Mouse (Mus musculus) C2C12 (cell line): ENCODE measurements around the gene Slc43a1. TPM values are rescaled to one million over a fixed set of nuclear protein-coding genes. Genes with fewer than 3 reads are reported as not detected.

Experiments
- H3K27me3 ChIP-seq: one replicate; pipeline ENCODE4 v1.6.1; 2011; ENCODE audit not compliant: control insufficient read depth, insufficient read depth, insufficient read length
- H3K36me3 ChIP-seq: one replicate; pipeline ENCODE4 v1.6.1; 2011; ENCODE audit not compliant: control insufficient read depth, insufficient read depth
- H3K4me3 ChIP-seq: one replicate; pipeline ENCODE4 v1.5.1; 2011; ENCODE audit warnings: mild to moderate bottlenecking, control low read depth; ENCODE audit not compliant: poor library complexity, insufficient read depth, severe bottlenecking
- H3K79me2 ChIP-seq: one replicate; pipeline ENCODE4 v1.6.1; 2011; ENCODE audit not compliant: control insufficient read depth, insufficient read depth
- H3K79me3 ChIP-seq: one replicate; pipeline ENCODE4 v1.6.1; 2011; ENCODE audit warnings: low read depth, control low read depth
- H3ac ChIP-seq: one replicate; pipeline ENCODE3; 2011; ENCODE audit warnings: low read depth; ENCODE audit not compliant: control insufficient read depth, insufficient read length
- CEBPB ChIP-seq: IDR thresholded peaks from one replicate; pipeline ENCODE4 v1.6.1; 2011; ENCODE audit warnings: low read depth, mild to moderate bottlenecking, control low read depth, moderate library complexity
- CTCF ChIP-seq: IDR thresholded peaks from one replicate; pipeline ENCODE4 v1.5.1; 2011; ENCODE audit not compliant: control insufficient read depth, insufficient read depth, insufficient read length
- FOSL1 ChIP-seq: IDR thresholded peaks from one replicate; pipeline ENCODE4 v1.8.0; 2011; ENCODE audit warnings: mild to moderate bottlenecking, low read length; ENCODE audit not compliant: poor library complexity, insufficient read depth, severe bottlenecking
- MAX ChIP-seq: IDR thresholded peaks from one replicate; pipeline ENCODE4 v1.6.1; 2011; ENCODE audit warnings: mild to moderate bottlenecking, control low read depth
- MYOD1 ChIP-seq: IDR thresholded peaks from one replicate; pipeline ENCODE4 v1.6.1; 2011; ENCODE audit warnings: low read depth; ENCODE audit not compliant: control insufficient read depth, insufficient read length
- MYOG ChIP-seq: IDR thresholded peaks from one replicate; pipeline ENCODE4 v1.6.1; 2011; ENCODE audit not compliant: control insufficient read depth, insufficient read length; ENCODE audit errors: extremely low read depth
- USF1 ChIP-seq: IDR thresholded peaks from one replicate; pipeline ENCODE4 v1.6.1; 2011; ENCODE audit warnings: low read depth, mild to moderate bottlenecking, control low read depth, moderate library complexity
- polyA plus RNA-seq: library from polyadenylated mRNA; unstranded; fragments of >200 nt; fragmentation: generic; extraction: Trizol; gene quantifications from one replicate; pipeline ENCODE4 v1.2.1, GENCODE M21; 2012; ENCODE audit warnings: missing spikeins

The Slc43a1 gene
- polyA plus RNA-seq, 1 experiment: 6.6 TPM

DNA sequence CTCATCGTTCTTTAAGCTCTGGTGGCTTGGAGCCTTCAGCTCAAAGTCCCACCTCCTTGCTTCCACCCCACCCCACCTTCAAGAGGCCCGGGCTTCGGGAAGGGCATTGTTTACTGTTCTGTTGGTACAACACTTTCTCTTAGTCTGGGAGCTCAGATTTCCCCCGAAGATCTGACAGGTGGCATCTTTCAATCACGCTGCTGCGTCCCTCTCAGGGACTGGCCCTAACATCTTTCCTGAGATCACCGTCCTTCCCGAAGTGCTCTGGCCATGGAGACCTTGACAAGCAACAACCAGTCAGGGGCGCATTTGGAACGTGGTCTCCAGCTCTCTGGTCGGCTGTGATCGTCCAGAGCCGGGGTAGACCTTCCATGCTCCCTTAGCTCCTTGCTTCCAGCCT lies 16.1 kb upstream of the Slc43a1 start, which contains the start of gene Smtnl1:
Smtnl1 (minus strand) TSS at position 101 of the 400 bp plus-strand sequence.
- Histone ChIP-seq H3ac (no peak within 1 kb of the TSS), H3K79me3 (peaks cover 7% of the 10 kb centered on the region), H3K27me3 (no peaks in the 10 kb centered on the region), H3K36me3 (no peaks in the 10 kb centered on the region), H3K79me2 (peaks cover 8% of the 10 kb centered on the region), H3K4me3 (no peak within 1 kb of the TSS)
- TF ChIP-seq CTCF (no peak), MYOD1 (no peak), MYOG (no peak), CEBPB (no peak), FOSL1 (no peak)

DNA sequence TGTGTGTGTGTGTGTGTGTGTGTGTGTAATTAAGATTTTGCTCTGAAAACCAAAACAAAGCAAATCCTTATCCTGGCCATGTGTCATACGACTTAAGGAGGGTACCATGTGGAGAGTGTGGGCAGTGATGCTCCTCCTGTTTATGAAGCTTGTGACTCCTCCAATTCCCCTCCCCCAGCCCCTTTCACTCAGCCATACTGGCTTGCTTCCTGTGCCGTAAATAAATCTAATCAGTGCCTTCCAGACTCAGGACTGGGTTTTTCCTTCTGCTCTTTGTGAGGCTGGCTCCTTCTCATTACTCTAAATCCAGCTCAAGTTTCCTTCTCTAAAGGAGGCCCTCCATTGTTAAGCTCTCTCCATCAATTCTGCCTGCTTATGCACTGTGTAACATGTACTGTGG lies 15.4 kb upstream of the Slc43a1 start:
- Histone ChIP-seq H3K4me3 (no peak overlapping the region), H3K79me2 (peaks cover 15% of the 10 kb centered on the region), H3ac (no peak overlapping the region), H3K79me3 (peaks cover 13% of the 10 kb centered on the region), H3K27me3 (no peaks in the 10 kb centered on the region), H3K36me3 (peaks cover 4% of the 10 kb centered on the region)
- no peak for TF ChIP-seq MYOG
- no peak for TF ChIP-seq FOSL1
- no peak for TF ChIP-seq CEBPB
- TF ChIP-seq CTCF: no peak
- no peak for TF ChIP-seq MAX
- no peak for TF ChIP-seq USF1
- TF ChIP-seq MYOD1: no peak

DNA sequence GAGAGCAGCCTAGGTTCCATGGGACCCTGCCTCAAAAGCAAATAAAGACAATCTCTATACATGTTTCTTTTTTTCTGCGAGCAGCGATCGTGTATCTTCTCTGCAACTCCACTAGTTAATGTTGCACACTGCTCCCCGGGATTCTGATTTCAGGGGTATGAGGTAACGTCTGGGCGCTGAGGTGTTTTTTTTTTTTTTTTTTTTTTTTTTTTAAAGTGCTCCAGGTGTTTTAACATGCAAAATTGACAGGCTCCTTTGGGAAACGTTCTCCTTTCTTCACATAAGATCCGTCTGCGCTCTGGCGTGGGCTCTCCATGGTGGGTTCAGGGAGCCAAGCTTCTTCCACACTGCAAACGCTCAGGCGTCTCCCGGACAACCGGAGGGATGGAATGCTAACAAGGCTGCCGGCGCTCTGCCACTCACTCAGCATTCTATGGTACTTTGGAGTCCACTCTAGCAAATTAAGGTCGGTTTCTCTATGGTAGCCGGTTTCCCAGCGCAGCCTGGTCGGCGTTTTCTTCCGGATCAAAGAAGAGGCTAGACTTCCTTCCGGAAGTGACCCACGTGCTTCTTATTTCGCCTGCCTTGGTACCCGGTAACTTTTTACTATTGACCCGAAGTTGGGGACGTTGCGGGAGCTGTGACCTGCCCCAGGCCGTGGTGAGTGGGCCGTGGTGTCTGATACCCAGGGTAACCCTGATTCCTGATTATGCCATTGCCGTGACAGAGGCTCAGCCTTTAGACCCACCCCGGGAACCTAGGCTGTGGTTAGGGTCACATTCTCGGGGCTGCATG lies 12.0 kb upstream of the Slc43a1 start, which contains the start of gene Timm10:
Timm10 (plus strand) TSS at position 510 of the 795 bp plus-strand sequence.
- H3K4me3 ChIP-seq: peak within 1 kb of the TSS; percentile 98
- H3K79me3 ChIP-seq: peaks cover 23% of the 10 kb centered on the region
- TF ChIP-seq FOSL1: no peak
- no peak for TF ChIP-seq CEBPB
- TF ChIP-seq MYOG: no peak
- TF ChIP-seq MYOD1: no peak
- peak; percentile 99 for TF ChIP-seq MAX
- TF ChIP-seq USF1: peak; percentile 72
- no peak for TF ChIP-seq CTCF
- H3K79me2 ChIP-seq: peaks cover 31% of the 10 kb centered on the region
- H3K36me3 ChIP-seq: peaks cover 30% of the 10 kb centered on the region
- peak within 1 kb of the TSS; percentile 90 for H3ac ChIP-seq
- no peaks in the 10 kb centered on the region for H3K27me3 ChIP-seq

DNA sequence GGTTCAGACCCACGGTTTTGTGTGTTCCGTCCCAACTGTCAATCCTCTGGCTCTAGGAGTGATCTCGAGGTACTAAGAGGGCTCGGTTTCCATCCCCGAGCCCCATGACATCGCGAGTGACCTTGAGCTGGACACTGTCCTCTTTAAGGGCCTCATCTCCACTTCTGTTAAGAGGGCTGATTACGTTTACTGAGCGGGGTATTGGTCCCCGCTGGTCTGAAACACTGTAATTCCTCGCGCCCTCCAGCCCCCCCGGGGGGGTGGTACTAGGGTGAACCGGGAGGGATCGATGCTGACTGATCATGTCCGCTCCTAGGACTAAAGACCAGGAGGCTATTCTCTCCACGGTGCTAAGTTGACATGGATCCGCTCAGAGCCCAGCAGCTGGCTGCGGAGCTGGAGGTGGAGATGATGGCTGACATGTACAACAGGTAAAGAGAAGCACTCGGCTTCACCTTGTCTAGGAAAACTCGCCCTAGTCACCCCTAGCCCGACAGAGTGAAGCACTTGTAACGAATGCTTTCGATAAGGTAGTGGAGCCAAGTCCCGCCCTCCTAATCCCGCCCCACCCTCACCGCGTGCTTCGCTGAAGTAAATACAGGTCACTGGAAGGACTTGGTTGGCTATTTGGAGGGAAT lies 11.2 kb upstream of the Slc43a1 start:
- H3K36me3 ChIP-seq: peaks cover 30% of the 10 kb centered on the region
- H3K4me3 ChIP-seq: peak overlapping the region; percentile 98
- H3K79me2 ChIP-seq: peaks cover 31% of the 10 kb centered on the region
- peak overlapping the region; percentile 90 for H3ac ChIP-seq
- TF ChIP-seq MYOD1 (no peak), USF1 (no peak), MAX (no peak), CTCF (no peak), CEBPB (no peak), MYOG (no peak), FOSL1 (no peak)
- no peaks in the 10 kb centered on the region for H3K27me3 ChIP-seq
- H3K79me3 ChIP-seq: peaks cover 23% of the 10 kb centered on the region

DNA sequence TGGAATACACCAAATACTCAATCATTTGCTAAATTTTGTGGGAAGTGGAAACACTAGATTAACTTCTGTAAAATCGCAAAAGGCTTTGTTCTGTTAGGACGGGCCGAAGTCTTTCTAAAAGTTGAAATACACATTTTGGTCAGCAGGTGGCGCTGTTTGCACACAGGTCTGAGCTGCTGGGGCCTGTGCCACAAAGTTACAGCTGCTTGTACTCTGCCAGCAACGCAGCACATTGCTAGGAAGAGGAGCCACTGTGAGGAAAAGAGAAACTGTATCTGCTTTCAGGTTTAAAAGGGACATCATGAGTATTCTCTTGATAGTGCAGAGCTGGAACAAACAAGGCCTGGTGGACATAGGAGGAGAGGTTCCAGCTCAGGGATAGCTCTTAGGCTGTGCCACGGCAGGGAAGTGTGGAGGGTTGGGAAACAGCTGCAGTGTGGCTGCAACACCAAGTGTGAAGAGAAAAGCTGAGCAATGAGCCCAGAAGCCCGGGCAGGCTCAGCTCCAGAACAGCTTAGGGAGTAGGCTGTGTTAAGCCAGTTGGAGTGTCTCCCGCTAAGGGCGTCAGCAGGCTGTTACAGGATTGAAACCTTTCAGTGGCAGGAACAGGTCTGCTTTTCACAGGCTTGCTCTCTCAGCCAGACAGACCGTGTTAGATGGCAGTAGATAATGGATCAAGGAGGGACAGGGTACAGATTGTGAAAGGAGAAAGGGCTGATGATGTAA lies 6.8 kb upstream of the Slc43a1 start:
- peaks cover 31% of the 10 kb centered on the region for H3K79me2 ChIP-seq
- no peak overlapping the region for H3ac ChIP-seq
- peaks cover 30% of the 10 kb centered on the region for H3K36me3 ChIP-seq
- no peak overlapping the region for H3K4me3 ChIP-seq
- TF ChIP-seq CEBPB (no peak), MAX (no peak), CTCF (peak; percentile 61), MYOD1 (peak; percentile 2), USF1 (no peak), FOSL1 (no peak), MYOG (no peak)
- H3K27me3 ChIP-seq: no peaks in the 10 kb centered on the region
- H3K79me3 ChIP-seq: peaks cover 23% of the 10 kb centered on the region
